Mouse (Mus musculus): Measurements from ENCODE around the gene 4932415D10Rik. TPM values are rescaled to one million over a fixed set of nuclear protein-coding genes. Genes with fewer than 3 reads are reported as not detected.
A peak's percentile ranks its signal among the peaks of the same experiment; 100 is the strongest.

The 4932415D10Rik gene
- polyA plus RNA-seq, 1 experiment, result not detected

DNA sequence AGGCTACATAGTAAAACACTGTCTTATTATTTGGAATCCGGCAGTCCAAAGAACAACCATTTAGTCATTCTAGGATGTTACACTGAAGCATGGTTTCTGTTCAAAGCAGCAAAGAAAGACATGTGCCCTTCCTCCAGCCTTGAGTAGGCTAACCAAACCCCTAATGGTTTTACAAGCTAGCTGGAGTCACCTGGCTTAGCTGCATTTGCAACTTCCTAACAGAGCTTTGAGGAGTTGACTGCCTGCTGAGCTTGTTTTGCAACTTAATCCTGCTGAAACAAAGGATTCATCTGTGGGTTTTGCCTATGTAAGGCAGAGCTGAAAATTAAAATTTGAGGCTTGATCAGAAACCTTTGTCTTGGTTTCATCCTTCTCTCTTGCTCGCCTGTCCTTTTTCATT lies 59.1 kb downstream of the 4932415D10Rik start:
- no peaks in the 10 kb centered on the region for H3K36me3 ChIP-seq (ENCODE audit: control insufficient read depth, insufficient read depth, low read length)
- no peak overlapping the region for H3K27ac ChIP-seq (ENCODE audit: insufficient read depth, low read depth, low read length)
- no peaks in the 10 kb centered on the region for H3K27me3 ChIP-seq (replicated peaks; ENCODE audit: control insufficient read depth, insufficient read depth, low read length)
- WGBS, result 85% methylated on average over 2 of the region's 2 CpGs
- no peak for DNase-seq
- no peaks in the 10 kb centered on the region for H3K4me1 ChIP-seq (ENCODE audit: control insufficient read depth, insufficient read depth, low read length)
- TF ChIP-seq CTCF (conservative IDR thresholded peaks at IDR 0.05; ENCODE audit: insufficient read depth, insufficient read length, low read depth, low read length), result no peak
- TF ChIP-seq POLR2A (IDR thresholded peaks at IDR 0.05; ENCODE audit: low read depth, low read length), result no peak
- no peak overlapping the region for H3K4me3 ChIP-seq (ENCODE audit: insufficient read depth, low read depth, low read length)

DNA sequence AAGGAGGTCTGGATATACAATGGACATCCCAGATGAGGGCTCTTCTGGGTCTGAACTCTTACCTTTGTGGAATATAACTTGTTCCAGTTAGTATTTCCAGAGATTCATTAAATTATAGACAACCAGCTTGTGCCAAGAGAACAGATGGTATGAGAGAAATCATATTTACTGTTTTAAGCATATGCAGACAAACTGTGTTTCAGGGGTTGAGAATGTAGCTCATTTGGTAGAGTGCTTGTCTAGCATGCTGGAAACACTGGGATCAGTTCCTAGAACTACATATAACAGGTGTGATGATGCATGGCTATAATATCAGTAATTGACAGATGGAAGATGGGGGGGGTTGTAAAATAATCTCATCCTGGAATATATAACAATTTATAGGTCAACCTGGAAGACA lies 71.4 kb downstream of the 4932415D10Rik start:
- no peak for DNase-seq
- TF ChIP-seq CTCF (conservative IDR thresholded peaks at IDR 0.05; ENCODE audit: insufficient read depth, insufficient read length, low read depth, low read length), result no peak
- TF ChIP-seq POLR2A (IDR thresholded peaks at IDR 0.05; ENCODE audit: low read depth, low read length), result no peak
- no peaks in the 10 kb centered on the region for H3K27me3 ChIP-seq (replicated peaks; ENCODE audit: control insufficient read depth, insufficient read depth, low read length)

DNA sequence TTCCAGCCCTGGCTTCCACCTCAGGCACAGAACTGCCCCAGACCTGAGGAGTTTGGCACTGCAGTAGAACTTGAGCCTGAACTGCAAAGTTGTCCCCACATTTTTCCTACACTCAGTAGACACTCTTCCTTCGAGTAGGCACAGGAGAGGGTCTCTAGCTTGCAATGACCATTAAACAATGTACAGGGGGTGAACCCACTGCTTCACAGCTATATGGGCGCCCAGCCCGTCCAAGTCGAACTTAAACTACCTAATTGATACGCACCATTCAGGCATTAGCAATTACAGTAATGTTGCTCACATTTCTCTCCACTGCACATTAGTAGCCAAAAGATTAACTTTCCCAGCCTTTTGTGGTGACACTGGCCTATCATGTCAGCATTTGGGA lies 75.0 kb downstream of the 4932415D10Rik start:
- TF ChIP-seq POLR2A (IDR thresholded peaks at IDR 0.05; ENCODE audit: low read depth, low read length), result no peak
- no peak for TF ChIP-seq CTCF (conservative IDR thresholded peaks at IDR 0.05; ENCODE audit: insufficient read depth, insufficient read length, low read depth, low read length)
- Histone ChIP-seq H3K4me1 (ENCODE audit: control insufficient read depth, insufficient read depth, low read length) (no peaks in the 10 kb centered on the region), H3K27ac (ENCODE audit: insufficient read depth, low read depth, low read length) (no peak overlapping the region), H3K4me3 (ENCODE audit: insufficient read depth, low read depth, low read length) (peak overlapping the region; percentile 67), H3K27me3 (replicated peaks; ENCODE audit: control insufficient read depth, insufficient read depth, low read length) (no peaks in the 10 kb centered on the region), H3K36me3 (ENCODE audit: control insufficient read depth, insufficient read depth, low read length) (no peaks in the 10 kb centered on the region)
- DNase-seq, result no peak
- 66% methylated on average over 5 of the region's 5 CpGs for WGBS

More for the DNA sequence above, 71.4 kb downstream of the 4932415D10Rik start:
- Histone ChIP-seq H3K4me3 (ENCODE audit: insufficient read depth, low read depth, low read length) (no peak overlapping the region), H3K36me3 (ENCODE audit: control insufficient read depth, insufficient read depth, low read length) (no peaks in the 10 kb centered on the region), H3K4me1 (ENCODE audit: control insufficient read depth, insufficient read depth, low read length) (no peaks in the 10 kb centered on the region), H3K27ac (ENCODE audit: insufficient read depth, low read depth, low read length) (no peak overlapping the region)

DNA sequence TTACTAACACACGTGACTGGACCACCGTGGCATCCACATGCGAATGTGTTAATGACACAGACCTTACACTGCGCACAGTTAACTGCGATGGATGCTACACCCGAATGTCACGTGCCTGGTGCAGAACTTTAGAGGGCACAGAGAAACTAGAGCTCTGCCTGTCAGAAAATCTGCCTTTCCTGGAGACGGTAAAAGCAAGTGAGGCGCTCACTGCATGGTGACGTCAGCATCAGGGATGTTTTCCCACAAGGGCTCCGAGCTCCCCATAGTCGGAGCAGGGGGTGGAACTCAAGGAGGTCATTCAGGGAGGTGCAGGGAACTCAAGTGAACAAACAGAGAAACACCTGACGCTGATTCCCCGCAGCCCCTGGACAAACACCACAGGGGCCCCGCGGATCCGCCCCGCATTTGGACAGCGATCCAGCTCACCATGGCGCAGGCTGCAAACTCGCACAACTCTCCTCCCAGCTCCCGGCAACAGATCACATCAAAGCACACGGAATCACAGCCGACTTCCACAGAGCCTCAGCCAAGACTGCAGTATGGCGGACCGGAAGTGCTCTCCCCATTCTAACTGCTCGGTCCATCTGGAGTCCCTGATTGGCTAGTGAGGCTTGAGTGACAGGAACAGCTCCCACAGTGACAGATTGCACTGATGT lies 75.5 kb downstream of the 4932415D10Rik start, which contains the start of gene Zfp938:
Zfp938 (minus strand) TSS at position 539 of the 659 bp plus-strand sequence.
- Histone ChIP-seq H3K36me3 (ENCODE audit: control insufficient read depth, insufficient read depth, low read length) (no peaks in the 10 kb centered on the region), H3K27ac (ENCODE audit: insufficient read depth, low read depth, low read length) (no peak within 1 kb of the TSS), H3K4me1 (ENCODE audit: control insufficient read depth, insufficient read depth, low read length) (no peaks in the 10 kb centered on the region), H3K27me3 (replicated peaks; ENCODE audit: control insufficient read depth, insufficient read depth, low read length) (no peaks in the 10 kb centered on the region), H3K4me3 (ENCODE audit: insufficient read depth, low read depth, low read length) (peak within 1 kb of the TSS; percentile 67)
- peak; percentile 94 for DNase-seq
- WGBS, result under 1% methylated on average over 27 of the region's 27 CpGs
- no peak for TF ChIP-seq POLR2A (IDR thresholded peaks at IDR 0.05; ENCODE audit: low read depth, low read length)
- TF ChIP-seq CTCF (conservative IDR thresholded peaks at IDR 0.05; ENCODE audit: insufficient read depth, insufficient read length, low read depth, low read length), result no peak

Other genes starting within 250 kb of the 4932415D10Rik start
- gene BC024063, start 233.2 kb downstream of the 4932415D10Rik start, polyA plus RNA-seq (2012; rRNA removed), result 0.11 and 0.16 TPM in 2 replicates
- 0.29 and 0.61 TPM in 2 replicates for gene AU041133, start 188.6 kb downstream of the 4932415D10Rik start, polyA plus RNA-seq (2012; rRNA removed)
- 1.2 and 1.8 TPM in 2 replicates for gene Zfp938, start 75.3 kb downstream of the 4932415D10Rik start, polyA plus RNA-seq (2012; rRNA removed)
- gene Gm4924, start 37.7 kb upstream of the 4932415D10Rik start, polyA plus RNA-seq (2012; rRNA removed), result 0.56 and 0.86 TPM in 2 replicates
- not detected in 2 replicates for gene Gm1553, start 176.0 kb upstream of the 4932415D10Rik start, polyA plus RNA-seq (2012; rRNA removed)